Mouse (Mus musculus) heart, postnatal 0 days (tissue): Measurements from ENCODE around the gene Ranbp2. TPM values are rescaled to one million over a fixed set of nuclear protein-coding genes. Genes with fewer than 3 reads are reported as not detected.
A peak's percentile ranks its signal among the peaks of the same experiment; 100 is the strongest.
"Not testable (repeated sequence)": the region's sequence is repeated elsewhere in the genome, so short reads cannot be mapped to it uniquely, and the experiment has no call there.

Source experiments
- ATAC-seq: fragments of 200-750 bp; cut with Nextera tagmentation; 2 replicates; pipeline ENCODE4 v1.8.0; 2017; ENCODE audit warnings: low read depth, moderate number of reproducible peaks, moderate library complexity; ENCODE audit not compliant: insufficient read depth
- DNase-seq: peaks from one replicate; pipeline ENCODE4 v3.0.0-alpha.2; 2016; ENCODE audit warnings: low spot score
- H3K27ac ChIP-seq: fragments of 300-500 bp; sonication (generic); 2 replicates; pipeline ENCODE4 v1.5.1; 2014; ENCODE audit warnings: low read depth, mild to moderate bottlenecking
- H3K27me3 ChIP-seq: fragments of 300-500 bp; sonication (generic); 2 replicates; pipeline ENCODE4 v1.6.1; 2014; ENCODE audit warnings: low read length, mixed read lengths; ENCODE audit not compliant: control insufficient read depth, insufficient read depth
- H3K36me3 ChIP-seq: fragments of 300-500 bp; sonication (generic); replicated peaks from 2 replicates; pipeline ENCODE4 v1.6.1; 2014; ENCODE audit warnings: low read length, mixed read lengths; ENCODE audit not compliant: control insufficient read depth, insufficient read depth
- H3K4me1 ChIP-seq: fragments of 300-500 bp; sonication (generic); 2 replicates; pipeline ENCODE4 v1.6.1; 2014; ENCODE audit warnings: antibody characterized with exemption; ENCODE audit not compliant: control insufficient read depth, insufficient read depth
- H3K4me2 ChIP-seq: fragments of 300-500 bp; sonication (generic); 2 replicates; pipeline ENCODE4 v1.6.1; 2014; ENCODE audit warnings: low read depth, mild to moderate bottlenecking, low read length, moderate library complexity
- H3K4me3 ChIP-seq: fragments of 300-500 bp; sonication (generic); 2 replicates; pipeline ENCODE4 v1.5.1; 2014; ENCODE audit warnings: low read depth, low read length
- H3K9ac ChIP-seq: fragments of 300-500 bp; sonication (generic); replicated peaks from 2 replicates; pipeline ENCODE4 v1.6.1; 2014; ENCODE audit warnings: low read depth, low read length, mixed read lengths
- H3K9me3 ChIP-seq: fragments of 300-500 bp; sonication (generic); replicated peaks from 2 replicates; pipeline ENCODE4 v1.6.1; 2016; ENCODE audit warnings: low read length; ENCODE audit not compliant: control insufficient read depth
- CTCF ChIP-seq: IDR thresholded peaks from 2 replicates; pipeline ENCODE4 v1.5.1; 2016; ENCODE audit warnings: antibody characterized with exemption, control low read depth, low read depth
- EP300 ChIP-seq: IDR thresholded peaks from 2 replicates; pipeline ENCODE4 v1.6.1; 2016; ENCODE audit warnings: antibody characterized with exemption, low read depth
- WGBS: fragments of 180-500 bp; shearing (Covaris S2); extraction: QIAGEN DNeasy Blood & Tissue Kit; methylation state at CpG from one replicate; pipeline ENCODE4 v1.1.7; 2014; 5-methylcytosine and 5-hydroxymethylcytosine counted together
- polyA plus RNA-seq: library from polyadenylated mRNA; unstranded; fragments of >200 nt; fragmentation: Nextera tagmentation; extraction: Ambion mirVana; gene quantifications from 2 replicates; pipeline ENCODE4 v1.2.1, GENCODE M21; 2015
- total RNA-seq: library from RNA; depleted of rRNA; stranded (reverse); fragments of >200 nt; gene quantifications from 2 replicates; pipeline ENCODE4 v1.2.3, GENCODE M21; 2014; ENCODE audit warnings: low replicate concordance

The Ranbp2 gene
- total and polyA plus RNA-seq, 2 experiments from 2014 or later, result 8.8 to 32.9 TPM

DNA sequence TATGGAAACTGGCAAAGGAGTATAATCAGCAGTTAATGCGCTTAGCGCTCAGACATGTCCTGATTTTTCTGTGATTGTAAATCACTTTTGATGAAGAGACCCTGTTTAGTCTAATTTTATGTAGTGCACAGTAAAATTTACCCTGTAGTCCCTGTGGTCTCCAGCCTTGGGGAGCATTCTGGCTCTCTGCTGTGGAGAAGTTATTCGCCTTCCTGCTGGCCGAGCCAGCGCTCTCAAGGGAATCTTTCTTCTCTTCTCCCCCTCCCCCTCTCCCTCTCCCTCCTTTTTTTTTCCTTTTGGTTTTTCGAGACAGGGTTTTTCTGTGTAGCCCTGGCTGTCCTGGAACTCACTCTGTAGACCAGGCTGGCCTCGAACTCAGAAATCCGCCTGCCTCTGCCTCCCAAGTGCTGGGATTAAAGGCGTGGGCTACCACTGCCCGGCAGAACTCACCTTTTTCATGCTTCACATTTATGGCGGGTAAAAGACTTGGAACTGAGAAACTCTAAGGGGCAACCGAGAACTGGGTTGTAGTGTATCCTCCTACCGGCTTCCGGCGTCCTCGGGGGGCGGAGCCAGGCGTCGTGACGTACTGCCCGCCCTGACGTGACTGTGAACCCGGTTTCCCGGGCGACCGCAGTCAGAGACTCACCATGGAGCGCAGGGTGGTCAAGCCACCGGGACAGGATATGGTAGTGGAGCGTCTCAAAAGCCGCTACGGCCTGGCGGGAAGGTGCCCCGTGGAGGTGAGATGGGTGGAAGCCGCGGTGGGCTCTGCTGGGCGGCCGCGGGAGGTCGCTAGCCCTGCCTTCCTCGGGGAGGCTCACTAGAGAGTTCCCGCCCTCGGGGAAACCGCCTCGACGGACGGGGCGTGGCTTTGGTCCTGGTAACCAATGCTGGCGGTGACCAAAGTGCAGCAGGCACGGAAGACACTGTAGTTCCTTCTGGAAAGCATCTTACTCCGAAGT is 50.9 kb downstream of the Ranbp2 start, which contains the start of gene Ccdc138:
Gene Ccdc138 (plus strand): TSS at position 629 of the 965 bp plus-strand sequence.
- H3K4me2 ChIP-seq, result peak within 1 kb of the TSS; percentile 69
- H3K9ac ChIP-seq, result peak within 1 kb of the TSS; percentile 54
- 1% methylated on average over 50 of the region's 50 CpGs for WGBS
- H3K4me1 ChIP-seq, result no peaks in the 10 kb centered on the region; the same call in 1 of the 2 replicates
- no peak for TF ChIP-seq EP300
- TF ChIP-seq CTCF, result peak; percentile 27; the same call in 1 of the 2 replicates
- H3K9me3 ChIP-seq, result no peaks in the 10 kb centered on the region
- peak within 1 kb of the TSS; percentile 70 for H3K4me3 ChIP-seq
- DNase-seq (peak; percentile 87), ATAC-seq (peak; percentile 99)
- H3K27ac ChIP-seq, result peak within 1 kb of the TSS; percentile 70
- peaks cover 16% of the 10 kb centered on the region for H3K36me3 ChIP-seq
- no peaks in the 10 kb centered on the region for H3K27me3 ChIP-seq

DNA sequence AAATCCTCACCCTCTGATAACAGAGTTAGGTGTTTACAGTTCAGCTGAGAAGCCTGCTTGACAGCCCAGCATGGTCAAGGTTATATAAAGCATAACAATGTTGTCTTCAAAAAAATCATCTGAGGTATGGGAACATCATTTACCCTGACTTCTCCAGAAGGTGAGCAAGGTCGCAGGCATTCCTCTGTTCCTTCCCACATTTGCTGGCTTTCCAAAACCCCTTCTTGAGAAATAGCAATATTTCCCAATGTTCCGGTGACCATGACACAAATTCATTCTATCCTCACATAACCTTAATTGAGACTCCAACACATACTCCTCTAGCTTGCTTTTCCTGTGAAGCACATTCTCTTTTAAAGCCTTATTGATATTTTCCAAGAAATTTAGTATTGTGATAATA is 51.8 kb downstream of the Ranbp2 start:
- peak overlapping the region; percentile 69 for H3K4me2 ChIP-seq
- H3K27ac ChIP-seq, result no peak overlapping the region
- H3K9ac ChIP-seq, result peak overlapping the region; percentile 54; the same call in 1 of the 2 replicates
- 56% methylated on average over 2 of the region's 2 CpGs for WGBS
- H3K4me3 ChIP-seq, result peak overlapping the region; percentile 70
- H3K4me1 ChIP-seq, result no peaks in the 10 kb centered on the region; the same call in 1 of the 2 replicates
- no peak for DNase-seq
- H3K36me3 ChIP-seq, result peaks cover 7% of the 10 kb centered on the region
- TF ChIP-seq CTCF, result no peak
- no peak for TF ChIP-seq EP300
- no peak for ATAC-seq
- no peaks in the 10 kb centered on the region for H3K9me3 ChIP-seq
- H3K27me3 ChIP-seq, result no peaks in the 10 kb centered on the region

- no peak overlapping the region for H3K4me2 ChIP-seq
- no peaks in the 10 kb centered on the region for H3K4me1 ChIP-seq
- ATAC-seq, result no peak
- peaks cover 20% of the 10 kb centered on the region; the same call in 1 of the 2 replicates for H3K36me3 ChIP-seq
- no peak for TF ChIP-seq CTCF
- H3K9me3 ChIP-seq, result no peaks in the 10 kb centered on the region
- WGBS, result 82% methylated on average over 1 of the region's 1 CpGs
- H3K4me3 ChIP-seq, result no peak overlapping the region
- H3K9ac ChIP-seq, result no peak overlapping the region
- no peaks in the 10 kb centered on the region for H3K27me3 ChIP-seq
- no peak for DNase-seq
- no peak overlapping the region for H3K27ac ChIP-seq
Measured at GRCm38 (mm10) chr10:58529358-58529757, 82.6 kb downstream of the Ranbp2 start.

- no peak for ATAC-seq
Measured at GRCm38 (mm10) chr10:58530896-58531790, 84.4 kb downstream of the Ranbp2 start.

GRCm38 (mm10) chr10:58532177-58532576 is 85.5 kb downstream of the Ranbp2 start:
- H3K4me1 ChIP-seq, result no peaks in the 10 kb centered on the region
- DNase-seq, result no peak
- peaks cover 12% of the 10 kb centered on the region; the same call in 1 of the 2 replicates for H3K36me3 ChIP-seq
- H3K27me3 ChIP-seq, result no peaks in the 10 kb centered on the region
- no peak for ATAC-seq
- no peak overlapping the region for H3K9ac ChIP-seq
- H3K4me2 ChIP-seq, result no peak overlapping the region
- H3K4me3 ChIP-seq, result no peak overlapping the region
- no peak overlapping the region for H3K27ac ChIP-seq
- no peak for TF ChIP-seq CTCF
- no peak for TF ChIP-seq EP300
- H3K9me3 ChIP-seq, result no peaks in the 10 kb centered on the region
- WGBS, result 89% methylated on average over 2 of the region's 2 CpGs

More at GRCm38 (mm10) chr10:58530896-58531790, 84.4 kb downstream of the Ranbp2 start:
- Histone ChIP-seq H3K9me3 (no peaks in the 10 kb centered on the region), H3K27me3 (no peaks in the 10 kb centered on the region), H3K4me3 (no peak overlapping the region), H3K27ac (no peak overlapping the region), H3K4me1 (no peaks in the 10 kb centered on the region), H3K4me2 (no peak overlapping the region), H3K36me3 (peaks cover 14% of the 10 kb centered on the region; the same call in 1 of the 2 replicates), H3K9ac (no peak overlapping the region)
- TF ChIP-seq EP300 (no peak), CTCF (no peak)
- 86% methylated on average over 10 of the region's 10 CpGs for WGBS
- no peak for DNase-seq

- not testable (repeated sequence) for H3K36me3 ChIP-seq
Measured at GRCm38 (mm10) chr10:58536276-58536675, 89.6 kb downstream of the Ranbp2 start.

More at GRCm38 (mm10) chr10:58536276-58536675, 89.6 kb downstream of the Ranbp2 start:
- not testable (repeated sequence) for ATAC-seq, H3K9me3 ChIP-seq, H3K27ac ChIP-seq, H3K4me3 ChIP-seq, H3K4me2 ChIP-seq, DNase-seq, H3K27me3 ChIP-seq, H3K4me1 ChIP-seq, H3K9ac ChIP-seq
- 82% methylated on average over 5 of the region's 5 CpGs for WGBS
